Mouse (Mus musculus): ENCODE results near the gene Speer4c. TPM values are rescaled to one million over a fixed set of nuclear protein-coding genes. Genes with fewer than 3 reads are reported as not detected.

Speer4c gene
- total RNA-seq, 1 experiment from 2014 or later = not detected

Other genes with a start within 250 kb of the Speer4c start
- gene Gm21149, start 237.7 kb downstream of the Speer4c start, total RNA-seq (2021) = not detected in 2 replicates
- not detected in 2 replicates for gene Gm21190, start 185.0 kb downstream of the Speer4c start, total RNA-seq (2021)
- gene Gm21083, start 136.9 kb downstream of the Speer4c start, total RNA-seq (2021) = not detected in 2 replicates
- not detected in 2 replicates for gene Speer4d, start 95.2 kb downstream of the Speer4c start, total RNA-seq (2021)
- gene 4930572O03Rik, start 57.2 kb downstream of the Speer4c start, total RNA-seq (2021) = not detected in 2 replicates
- gene Cacna2d1, start 220.4 kb upstream of the Speer4c start, total RNA-seq (2021) = 131 and 143 TPM in 2 replicates

All from adrenal gland, postnatal 25 days (tissue).